Mouse (Mus musculus) olfactory bulb, adult 2 months (tissue): ENCODE results near the gene Abcf2. TPM values are rescaled to one million over a fixed set of nuclear protein-coding genes. Genes with fewer than 3 reads are reported as not detected.
A peak's percentile ranks its signal among the peaks of the same experiment; 100 is the strongest.

ENCODE experiments used
- H3K27ac ChIP-seq: fragments of 200-500 bp; 2 replicates; pipeline ENCODE4 v1.5.1; 2012; ENCODE audit warnings: low read depth, low read length; ENCODE audit not compliant: insufficient read depth
- H3K4me1 ChIP-seq: fragments of 200-500 bp; 2 replicates; pipeline ENCODE4 v1.6.1; 2012; ENCODE audit warnings: low read length; ENCODE audit not compliant: control insufficient read depth, insufficient read depth
- H3K4me3 ChIP-seq: fragments of 200-500 bp; 2 replicates; pipeline ENCODE4 v1.5.1; 2012; ENCODE audit warnings: mild to moderate bottlenecking, low read depth, low read length, moderate library complexity; ENCODE audit not compliant: insufficient read depth
- CTCF ChIP-seq: fragments of 200-500 bp; IDR thresholded peaks from 2 replicates; pipeline ENCODE4 v1.5.1; 2012; ENCODE audit warnings: low read depth, mild to moderate bottlenecking, low read length, moderate library complexity; ENCODE audit not compliant: insufficient read depth
- POLR2A ChIP-seq: fragments of 200-500 bp; IDR thresholded peaks from 2 replicates; pipeline ENCODE4 v1.6.1; 2012; ENCODE audit warnings: mild to moderate bottlenecking, low read depth, low read length, moderate library complexity; ENCODE audit not compliant: insufficient read depth
- WGBS: fragments of 180-500 bp; shearing (Covaris S2); methylation state at CpG from one replicate; pipeline ENCODE4 v1.1.7; 2018; 5-methylcytosine and 5-hydroxymethylcytosine counted together
- polyA plus RNA-seq: library from polyadenylated mRNA; stranded (reverse); fragments of >200 nt; gene quantifications from 2 replicates; pipeline ENCODE4 v1.2.4, GENCODE M21; 2012; ENCODE audit warnings: low replicate concordance; ENCODE audit not compliant: missing spikeins, insufficient read depth, insufficient read length

Gene Abcf2
- polyA plus RNA-seq, 1 experiment: not detected

- Histone ChIP-seq H3K4me3 (peak overlapping the region; percentile 39), H3K4me1 (peaks cover 13% of the 10 kb centered on the region), H3K27ac (no peak overlapping the region)
- 2% methylated on average over 109 of the region's 109 CpGs for WGBS
- TF ChIP-seq CTCF: no peak
- no peak for TF ChIP-seq POLR2A
These were observed 50.9 kb downstream of the Abcf2 start for GRCm38 (mm10) chr5:24526190-24526888.

- Histone ChIP-seq H3K27ac (no peak overlapping the region), H3K4me3 (no peak overlapping the region; the same call in 1 of the 2 replicates), H3K4me1 (peaks cover 13% of the 10 kb centered on the region)
- TF ChIP-seq POLR2A: no peak
- TF ChIP-seq CTCF: no peak
- 7% methylated on average over 34 of the region's 34 CpGs for WGBS
These were observed 51.7 kb downstream of the Abcf2 start for GRCm38 (mm10) chr5:24525360-24526189.

GRCm38 (mm10) chr5:24524522-24524921 lies 52.7 kb downstream of the Abcf2 start:
- H3K27ac ChIP-seq: no peak overlapping the region
- WGBS: 21% methylated on average over 4 of the region's 4 CpGs
- H3K4me3 ChIP-seq: no peak overlapping the region
- TF ChIP-seq CTCF (no peak), POLR2A (no peak)
- peaks cover 11% of the 10 kb centered on the region for H3K4me1 ChIP-seq

- H3K4me1 ChIP-seq: peaks cover 11% of the 10 kb centered on the region
- H3K4me3 ChIP-seq: no peak overlapping the region
- no peak for TF ChIP-seq POLR2A
- TF ChIP-seq CTCF: no peak
- 65% methylated on average over 8 of the region's 8 CpGs for WGBS
- no peak overlapping the region for H3K27ac ChIP-seq
These were observed 53.5 kb downstream of the Abcf2 start for GRCm38 (mm10) chr5:24523806-24524205.

GRCm38 (mm10) chr5:24521366-24521765 lies 55.9 kb downstream of the Abcf2 start:
- WGBS: 76% methylated on average over 8 of the region's 8 CpGs
- Histone ChIP-seq H3K4me1 (peaks cover 6% of the 10 kb centered on the region), H3K27ac (no peak overlapping the region), H3K4me3 (no peak overlapping the region)
- TF ChIP-seq POLR2A: no peak
- no peak for TF ChIP-seq CTCF

Other genes starting within 250 kb of the Abcf2 start
- not detected in 2 replicates for gene Kcnh2, start 225.9 kb downstream of the Abcf2 start, polyA plus RNA-seq
- gene Nos3, start 212.7 kb downstream of the Abcf2 start, polyA plus RNA-seq: not detected in 2 replicates
- gene Atg9b, start 185.3 kb downstream of the Abcf2 start, polyA plus RNA-seq: not detected in 2 replicates
- not detected in 2 replicates for gene Abcb8, start 183.8 kb downstream of the Abcf2 start, polyA plus RNA-seq
- gene Asic3, start 164.1 kb downstream of the Abcf2 start, polyA plus RNA-seq: not detected in 2 replicates
- not detected in 2 replicates for gene Cdk5, start 153.9 kb downstream of the Abcf2 start, polyA plus RNA-seq
- not detected in 2 replicates for gene Slc4a2, start 153.6 kb downstream of the Abcf2 start, polyA plus RNA-seq
- gene Fastk, start 132.2 kb downstream of the Abcf2 start, polyA plus RNA-seq: not detected in 2 replicates
- not detected in 2 replicates for gene Tmub1, start 129.6 kb downstream of the Abcf2 start, polyA plus RNA-seq
- not detected in 2 replicates for gene Agap3, start 125.3 kb downstream of the Abcf2 start, polyA plus RNA-seq
- not detected in 2 replicates for gene Gbx1, start 50.3 kb downstream of the Abcf2 start, polyA plus RNA-seq
- gene Asb10, start 36.5 kb downstream of the Abcf2 start, polyA plus RNA-seq: not detected in 2 replicates
- not detected in 2 replicates for gene 4931409K22Rik, start 20.7 kb downstream of the Abcf2 start, polyA plus RNA-seq
- gene Chpf2, start 9.3 kb upstream of the Abcf2 start, polyA plus RNA-seq: not detected in 2 replicates
- gene Smarcd3, start 46.9 kb upstream of the Abcf2 start, polyA plus RNA-seq: not detected in 2 replicates
- not detected in 2 replicates for gene Nub1, start 108.1 kb upstream of the Abcf2 start, polyA plus RNA-seq
- gene Wdr86, start 153.3 kb upstream of the Abcf2 start, polyA plus RNA-seq: not detected in 2 replicates
- not detected in 2 replicates for gene Crygn, start 180.5 kb upstream of the Abcf2 start, polyA plus RNA-seq